In the genomic region with DNA sequence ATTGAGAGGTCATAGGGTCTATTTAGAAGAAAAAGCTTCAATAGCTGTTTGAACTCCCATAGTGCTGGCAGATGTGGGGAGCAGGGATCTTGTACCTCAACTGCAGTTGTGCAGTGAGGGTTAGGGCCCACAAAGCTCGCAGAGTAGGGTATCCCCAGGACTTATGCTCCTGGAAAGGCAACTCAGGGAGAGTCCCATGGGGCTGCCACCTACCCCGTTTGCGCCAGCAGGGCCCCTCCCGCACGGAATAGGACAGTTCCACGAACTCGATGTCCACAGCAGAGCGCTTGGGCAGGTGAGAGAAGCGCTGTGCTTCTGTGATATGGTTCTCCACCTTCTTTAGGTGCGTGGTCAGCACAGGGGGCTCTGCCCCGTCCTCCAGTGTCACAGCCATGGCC, we compare ENCODE assay signal across 7 mouse cellular contexts. TPM values are rescaled to one million over a fixed set of nuclear protein-coding genes. Genes with fewer than 3 reads are reported as not detected.
DNase-seq lines count a peak whose midpoint lies in the region; ATAC-seq and TF ChIP-seq lines count a peak whose summit lies in the region.

No protein-coding gene starts in this region.

- ATAC-seq in forebrain, embryonic 11.5 days (replicated peaks; ENCODE audit: low FRiP score), result no peak
- peak; percentile 25; the same call in 1 of the 2 replicates for ATAC-seq in stomach, embryonic 14.5 days (ENCODE audit: insufficient number of reproducible peaks, insufficient read depth, low FRiP score, low read depth)

- H3K27me3 ChIP-seq in spleen, adult 2 months (ENCODE audit: control insufficient read depth, insufficient read depth, low read length), result peaks cover 23% of the 10 kb centered on the region
- no peaks in the 10 kb centered on the region for H3K27me3 ChIP-seq in forebrain, embryonic 11.5 days (ENCODE audit: control insufficient read depth, insufficient read depth, low read length)
- H3K27me3 ChIP-seq in stomach, embryonic 14.5 days (ENCODE audit: control insufficient read depth, insufficient read depth, low read length), result no peaks in the 10 kb centered on the region

- DNase-seq in spleen, adult 2 months (ENCODE audit: low read depth in 1 of 2, low spot score in 2 of 2), result no peak
- no peak for DNase-seq in spleen, adult 18-20 months
- DNase-seq in forebrain, embryonic 11.5 days (ENCODE audit: low spot score), result no peak
- DNase-seq in liver, result peak; percentile 68
- DNase-seq in urinary bladder, postnatal 14 days (ENCODE audit: low spot score), result no peak
- DNase-seq in cerebellum, adult 9-10 months, result no peak

- H3K9ac ChIP-seq in forebrain, embryonic 11.5 days (ENCODE audit: low read length), result peak overlapping the region; percentile 80
- peak overlapping the region; percentile 42 for H3K9ac ChIP-seq in stomach, embryonic 14.5 days (replicated peaks; ENCODE audit: low read depth, low read length)

- WGBS in spleen, adult 2 months, result 13% methylated on average over 11 of the region's 11 CpGs
- 6% methylated on average over 11 of the region's 11 CpGs for WGBS in forebrain, embryonic 11.5 days
- 12% methylated on average over 11 of the region's 11 CpGs for WGBS in stomach, embryonic 14.5 days

- peak overlapping the region; percentile 54; the same call in 1 of the 2 replicates for H3K4me3 ChIP-seq in spleen, adult 2 months (ENCODE audit: extremely low read depth, insufficient read depth, insufficient read length)
- H3K4me3 ChIP-seq in forebrain, embryonic 11.5 days (ENCODE audit: low read depth, low read length), result peak overlapping the region; percentile 72
- peak overlapping the region; percentile 63 for H3K4me3 ChIP-seq in stomach, embryonic 14.5 days (ENCODE audit: low read depth, low read length)

- peak overlapping the region; percentile 97 for H3K4me2 ChIP-seq in forebrain, embryonic 11.5 days (ENCODE audit: low read depth, low read length, severe bottlenecking)
- H3K4me2 ChIP-seq in stomach, embryonic 14.5 days (replicated peaks; ENCODE audit: low read depth, low read length), result peak overlapping the region; percentile 94

- H3K27ac ChIP-seq in spleen, adult 2 months (ENCODE audit: insufficient read depth, low read length), result no peak overlapping the region
- H3K27ac ChIP-seq in forebrain, embryonic 11.5 days (ENCODE audit: low read depth, low read length), result no peak overlapping the region
- H3K27ac ChIP-seq in stomach, embryonic 14.5 days (ENCODE audit: low read length), result no peak overlapping the region

- TF ChIP-seq CTCF in spleen, adult 2 months (IDR thresholded peaks at IDR 0.05; ENCODE audit: extremely low read depth, insufficient read depth, insufficient read length, insufficient replicate concordance), result no peak

- peaks cover 15% of the 10 kb centered on the region for H3K4me1 ChIP-seq in spleen, adult 2 months (ENCODE audit: control insufficient read depth, insufficient read depth, insufficient read length)
- peaks cover 12% of the 10 kb centered on the region for H3K4me1 ChIP-seq in forebrain, embryonic 11.5 days (replicated peaks; ENCODE audit: control insufficient read depth, insufficient read depth, low read length)
- peaks cover 4% of the 10 kb centered on the region; the same call in 1 of the 2 replicates for H3K4me1 ChIP-seq in stomach, embryonic 14.5 days (ENCODE audit: control insufficient read depth, insufficient read depth, low read length)

- no peak for TF ChIP-seq POLR2A in spleen, adult 2 months (IDR thresholded peaks at IDR 0.05; ENCODE audit: low read depth, low read length)

- no peaks in the 10 kb centered on the region; the same call in 1 of the 2 replicates for H3K9me3 ChIP-seq in forebrain, embryonic 11.5 days (ENCODE audit: control insufficient read depth, low read length)
- H3K9me3 ChIP-seq in stomach, embryonic 14.5 days (ENCODE audit: control insufficient read depth, low read depth, low read length), result no peaks in the 10 kb centered on the region

- peaks cover 5% of the 10 kb centered on the region; the same call in 1 of the 2 replicates for H3K36me3 ChIP-seq in spleen, adult 2 months (ENCODE audit: control insufficient read depth, insufficient read depth, low read length)
- H3K36me3 ChIP-seq in forebrain, embryonic 11.5 days (ENCODE audit: control insufficient read depth, insufficient read depth, low read length), result no peaks in the 10 kb centered on the region
- no peaks in the 10 kb centered on the region; the same call in 1 of the 2 replicates for H3K36me3 ChIP-seq in stomach, embryonic 14.5 days (ENCODE audit: control insufficient read depth, insufficient read depth, low read length)

RNA-seq across cellular contexts. Expression of gene Abcg4, which starts 1.4 kb away (rescaled TPM):
- 12.3 and 22.3 TPM in 2 replicates for polyA plus RNA-seq in spleen, adult 2 months (2012; rRNA removed)
- polyA plus RNA-seq in forebrain, embryonic 11.5 days (2014; fragmentation: Nextera tagmentation; extraction: Ambion mirVana), result 6.7 and 9.6 TPM in 2 replicates
- 5.1 and 5.9 TPM in 2 replicates for polyA plus RNA-seq in stomach, embryonic 14.5 days (2014; fragmentation: Nextera tagmentation; extraction: Ambion mirVana)

RNA-seq across cellular contexts. Expression of gene Hinfp, which starts 18.5 kb away (rescaled TPM):
- 24.7 and 25.2 TPM in 2 replicates for polyA plus RNA-seq in spleen, adult 2 months (2012; rRNA removed)
- 25.8 and 27.4 TPM in 2 replicates for polyA plus RNA-seq in forebrain, embryonic 11.5 days (2014; fragmentation: Nextera tagmentation; extraction: Ambion mirVana)
- polyA plus RNA-seq in stomach, embryonic 14.5 days (2014; fragmentation: Nextera tagmentation; extraction: Ambion mirVana), result 21.3 and 23.4 TPM in 2 replicates

RNA-seq across cellular contexts. Expression of gene Nlrx1, which starts 18.6 kb away (rescaled TPM):
- 8.4 and 10.7 TPM in 2 replicates for polyA plus RNA-seq in spleen, adult 2 months (2012; rRNA removed)
- 3.2 and 3.6 TPM in 2 replicates for polyA plus RNA-seq in forebrain, embryonic 11.5 days (2014; fragmentation: Nextera tagmentation; extraction: Ambion mirVana)
- polyA plus RNA-seq in stomach, embryonic 14.5 days (2014; fragmentation: Nextera tagmentation; extraction: Ambion mirVana), result 7.2 and 8.4 TPM in 2 replicates

RNA-seq across cellular contexts. Expression of gene C2cd2l, which starts 33.1 kb away (rescaled TPM):
- polyA plus RNA-seq in spleen, adult 2 months (2012; rRNA removed), result 28.0 and 38.5 TPM in 2 replicates
- polyA plus RNA-seq in forebrain, embryonic 11.5 days (2014; fragmentation: Nextera tagmentation; extraction: Ambion mirVana), result 12.2 and 13.7 TPM in 2 replicates
- polyA plus RNA-seq in stomach, embryonic 14.5 days (2014; fragmentation: Nextera tagmentation; extraction: Ambion mirVana), result 5.7 and 9.6 TPM in 2 replicates

RNA-seq across cellular contexts. Expression of gene Pdzd3, which starts 35.7 kb away (rescaled TPM):
- 0.07 and 0.08 TPM in 2 replicates for polyA plus RNA-seq in spleen, adult 2 months (2012; rRNA removed)
- polyA plus RNA-seq in forebrain, embryonic 11.5 days (2014; fragmentation: Nextera tagmentation; extraction: Ambion mirVana), result 0.16 TPM in 2 replicates
- polyA plus RNA-seq in stomach, embryonic 14.5 days (2014; fragmentation: Nextera tagmentation; extraction: Ambion mirVana), result 0.12 and 0.27 TPM in 2 replicates
